Mouse (Mus musculus) frontal cortex, postnatal 36 days (tissue): ENCODE data around the gene Klf6.

Experiments
- DNase-seq, 2 experiments: peaks; one replicate each; pipeline ENCODE4 v3.0.0; 2022; ENCODE audit warnings: low spot score in 2 of 2

Gene Klf6

GRCm38 (mm10) chr13:5863408-5863891 is 2.2 kb downstream of the Klf6 start:
- peak in 1 of 2 experiments; percentile 52 for DNase-seq

GRCm38 (mm10) chr13:5864265-5865097 is 3.2 kb downstream of the Klf6 start:
- peak in 1 of 2 experiments; percentile 26 for DNase-seq

DNA sequence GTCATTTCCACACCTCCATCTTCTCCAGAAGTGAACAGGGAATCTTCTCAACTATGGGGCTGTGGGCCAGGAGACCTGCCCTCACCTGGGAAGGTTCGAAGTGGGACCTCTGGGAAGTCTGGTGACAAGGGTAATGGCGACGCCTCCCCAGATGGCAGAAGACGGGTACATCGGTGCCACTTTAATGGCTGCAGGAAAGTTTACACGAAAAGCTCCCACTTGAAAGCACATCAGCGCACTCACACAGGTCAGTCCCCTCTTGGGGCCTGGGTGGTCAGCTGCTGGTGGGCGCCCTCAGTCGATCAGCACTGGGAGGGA is 3.8 kb downstream of the Klf6 start:
- DNase-seq = no peak

DNA sequence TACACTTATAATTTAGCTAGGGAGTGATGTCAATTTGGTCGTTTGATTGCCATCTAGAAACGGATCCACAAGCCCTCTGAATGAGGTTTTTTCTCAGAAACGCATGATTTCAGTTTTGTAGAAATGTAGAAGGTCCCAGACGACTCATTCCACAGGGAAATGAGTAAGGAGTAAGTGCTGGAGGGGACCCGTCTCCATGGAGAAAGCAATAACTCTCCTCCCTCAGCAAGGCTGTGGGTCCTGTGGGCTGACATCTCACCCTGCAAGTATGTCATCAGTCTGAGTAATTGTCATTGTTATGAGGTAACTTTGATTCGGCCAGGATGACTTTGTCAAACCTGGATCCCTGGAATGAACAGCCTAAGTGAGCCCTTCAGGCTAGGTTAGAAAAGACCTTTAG is 4.8 kb downstream of the Klf6 start:
- no peak for DNase-seq

- DNase-seq = no peak
Observed at GRCm38 (mm10) chr13:5866532-5866931, 5.2 kb downstream of the Klf6 start.

- no peak for DNase-seq
Observed at GRCm38 (mm10) chr13:5868376-5868775, 7.1 kb downstream of the Klf6 start.

- peak in 1 of 2 experiments; percentile 18 for DNase-seq
Observed at GRCm38 (mm10) chr13:5869433-5869832, 8.2 kb downstream of the Klf6 start.

DNA sequence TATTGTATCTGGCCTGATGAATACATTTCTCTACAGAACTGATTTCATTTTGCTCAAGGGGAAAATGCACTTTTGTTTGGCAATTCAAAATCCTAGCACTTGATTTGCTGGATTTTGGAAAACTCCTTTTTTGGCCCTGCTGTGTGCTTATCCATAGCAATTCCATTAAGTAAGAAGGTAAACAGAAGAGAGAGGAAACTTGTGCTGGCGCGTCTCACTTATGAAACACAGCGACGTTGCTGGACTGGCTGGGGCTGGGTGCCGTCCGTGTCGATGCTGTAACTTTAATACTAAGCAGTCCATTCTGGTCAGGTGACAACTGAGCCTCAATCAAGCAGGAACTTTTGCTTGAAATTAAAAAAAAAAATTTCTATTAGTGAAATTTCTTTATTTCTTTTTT is 8.6 kb downstream of the Klf6 start:
- peak in 1 of 2 experiments; percentile 38 for DNase-seq

DNA sequence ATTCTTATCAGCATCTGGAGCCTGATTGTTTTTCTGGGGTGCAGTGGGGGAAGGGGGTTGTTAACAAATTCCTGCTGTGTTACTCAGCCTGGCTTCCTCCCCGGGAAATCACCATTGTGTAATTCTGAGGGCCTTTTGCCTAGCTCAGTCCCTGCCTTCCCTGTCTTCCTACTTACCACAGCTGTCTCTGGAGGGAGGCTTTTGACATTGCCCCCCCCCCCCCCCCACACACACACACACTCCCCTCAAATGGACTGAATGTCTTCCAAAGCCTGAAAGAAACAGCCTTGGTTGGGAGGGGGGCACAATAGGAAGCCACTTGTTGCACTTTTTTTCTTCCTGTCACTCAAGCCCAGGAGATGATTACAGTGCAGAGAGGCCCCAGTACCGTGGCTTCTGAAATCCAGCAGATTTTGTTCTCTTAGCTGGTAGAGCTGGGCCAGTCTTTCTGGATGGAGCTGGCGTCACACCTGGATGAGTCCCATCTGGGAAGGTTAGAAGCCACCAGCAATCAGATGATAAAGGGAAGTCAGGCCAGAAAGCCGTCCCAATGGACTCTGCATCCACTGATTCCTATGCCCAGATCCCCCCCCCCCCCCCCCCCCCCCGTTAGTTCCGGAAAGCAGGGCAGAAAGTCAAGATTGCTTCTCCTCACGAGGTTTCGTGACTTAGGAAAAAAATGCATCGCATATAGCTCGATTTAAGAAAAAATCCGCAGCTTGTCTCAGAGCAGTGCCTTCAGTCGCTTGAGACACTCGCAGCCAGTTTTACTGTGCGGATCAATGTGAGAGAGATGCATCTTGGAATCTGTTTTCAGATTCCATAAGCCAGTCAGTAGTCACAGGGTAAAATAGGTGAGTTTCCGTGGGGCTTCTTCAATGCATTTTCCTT is 9.3 kb downstream of the Klf6 start:
- peak in 1 of 2 experiments; percentile 29 for DNase-seq

DNA sequence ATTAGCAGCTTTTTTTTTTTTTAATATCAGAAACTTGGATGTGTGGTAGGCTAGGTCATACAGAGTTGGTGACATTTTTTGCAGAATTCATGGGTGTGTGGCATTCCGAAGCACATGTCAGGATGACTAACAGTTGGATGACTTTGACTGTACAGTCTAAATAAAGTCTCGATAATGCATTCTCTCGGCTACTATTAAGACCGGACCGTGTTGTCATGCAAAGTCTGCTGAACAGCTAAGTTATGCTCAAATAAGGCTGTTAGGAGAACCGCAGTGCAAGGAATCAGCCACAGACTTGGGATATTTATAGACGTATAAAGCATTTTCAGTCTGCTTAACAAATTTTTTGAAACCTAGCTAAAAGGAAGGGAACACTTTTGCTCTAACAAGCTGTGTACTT is 10.1 kb downstream of the Klf6 start:
- peak in 1 of 2 experiments; percentile 47 for DNase-seq

GRCm38 (mm10) chr13:5873681-5874080 is 12.4 kb downstream of the Klf6 start:
- DNase-seq = no peak

GRCm38 (mm10) chr13:5875478-5875877 is 14.2 kb downstream of the Klf6 start:
- DNase-seq = no peak

- DNase-seq = no peak
Observed at GRCm38 (mm10) chr13:5878748-5879147, 17.5 kb downstream of the Klf6 start.

- no peak for DNase-seq
Observed at GRCm38 (mm10) chr13:5886810-5887209, 25.5 kb downstream of the Klf6 start.

- no peak for DNase-seq
Observed at GRCm38 (mm10) chr13:5888164-5888563, 26.9 kb downstream of the Klf6 start.

DNA sequence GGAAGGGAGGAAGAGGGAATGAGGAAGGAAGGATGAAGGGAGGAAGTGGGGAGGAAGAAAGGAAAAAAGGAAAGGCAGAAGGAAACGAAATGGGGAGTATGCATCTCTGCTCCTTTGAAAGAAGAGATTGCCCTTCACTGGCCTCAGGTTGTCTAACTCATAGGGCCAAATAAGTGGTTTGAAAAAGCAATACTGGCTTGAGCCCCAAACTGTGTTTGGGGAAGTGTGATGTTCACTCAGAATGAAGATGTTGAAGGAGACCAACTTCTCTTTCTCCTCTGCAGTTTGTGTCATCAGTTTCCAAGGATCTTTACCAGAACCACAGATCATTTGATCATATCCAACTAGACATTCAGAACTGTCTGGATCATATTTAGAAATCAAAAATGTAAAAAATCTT is 27.4 kb downstream of the Klf6 start:
- DNase-seq = no peak

DNA sequence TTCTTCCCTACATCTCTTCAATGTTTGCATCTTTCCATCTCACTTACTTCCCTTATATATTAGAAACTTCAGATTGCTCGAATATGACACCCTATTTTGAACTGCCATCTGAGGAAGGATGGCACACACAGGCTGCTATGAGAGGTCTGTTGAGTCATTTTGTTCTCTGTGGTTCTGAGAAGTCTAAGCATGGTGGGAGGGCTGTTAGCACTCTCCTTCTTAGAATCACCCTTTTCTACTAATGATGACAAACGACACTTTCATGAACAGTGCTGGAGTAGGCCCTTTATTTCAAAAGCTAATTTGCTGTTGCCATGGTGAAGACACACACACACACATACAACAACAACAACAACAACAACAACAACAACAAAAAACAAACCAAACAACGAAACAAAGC is 28.8 kb downstream of the Klf6 start:
- no peak for DNase-seq

- no peak for DNase-seq
Observed at GRCm38 (mm10) chr13:5892684-5893447, 31.6 kb downstream of the Klf6 start.

- DNase-seq = no peak
Observed at GRCm38 (mm10) chr13:5894910-5895309, 33.6 kb downstream of the Klf6 start.

DNA sequence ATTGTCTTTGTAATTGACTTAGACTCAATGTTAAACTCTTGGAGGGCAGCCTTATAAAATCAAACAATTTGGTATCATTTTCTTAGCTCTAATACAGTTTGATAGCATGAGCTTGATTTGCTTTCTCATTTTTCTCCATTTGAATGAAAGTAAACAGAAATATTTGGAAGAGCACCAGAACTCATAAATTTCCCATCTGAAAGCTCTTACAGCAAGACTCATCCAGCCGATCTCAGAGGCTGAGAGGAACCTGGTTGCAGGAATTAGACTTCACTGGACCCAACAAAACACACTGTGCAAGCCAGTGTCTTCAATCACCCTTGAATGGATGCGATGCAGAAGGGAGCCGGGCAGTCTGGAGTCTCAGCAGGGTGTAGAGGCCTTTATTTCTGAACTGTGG is 34.6 kb downstream of the Klf6 start:
- no peak for DNase-seq

DNA sequence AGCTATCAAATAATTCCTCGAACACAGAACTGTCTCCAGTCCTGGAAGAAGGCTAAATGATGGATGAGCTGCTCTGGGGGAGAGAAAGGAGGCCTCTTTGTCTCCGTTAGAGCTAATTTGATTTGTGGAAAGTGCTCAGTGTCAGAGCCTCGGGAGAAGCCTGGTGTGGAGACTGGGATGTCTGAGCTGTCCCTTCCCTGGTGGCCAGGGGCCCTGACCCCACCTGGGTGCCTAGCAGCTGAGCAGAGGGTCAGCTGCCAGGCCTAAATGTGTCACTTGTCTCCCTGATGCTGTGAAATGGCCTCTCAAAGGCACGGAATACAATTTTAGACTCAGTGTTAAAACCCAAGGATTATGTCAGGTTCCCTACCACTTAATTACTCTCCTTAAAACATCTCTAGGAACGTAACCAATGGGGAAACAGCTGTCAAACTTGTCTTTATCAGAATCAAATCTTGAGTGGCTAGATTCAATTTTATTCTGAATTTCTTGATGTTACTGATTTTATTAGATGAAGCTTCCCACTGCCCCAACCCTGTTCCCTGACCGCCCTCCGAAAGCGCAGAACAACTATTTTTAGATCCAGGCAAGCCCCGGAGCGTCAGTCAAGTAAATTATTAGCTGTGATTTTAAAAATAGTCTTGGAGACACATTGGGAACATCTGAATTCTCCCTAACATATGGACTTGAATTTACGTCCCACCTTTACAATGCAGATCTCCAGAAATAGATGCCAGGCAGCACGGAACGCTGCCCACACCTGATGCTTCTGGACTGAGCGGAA is 36.1 kb downstream of the Klf6 start:
- no peak for DNase-seq
